Comparison of ENCODE assay signal across 11 mouse cellular contexts in the genomic region with DNA sequence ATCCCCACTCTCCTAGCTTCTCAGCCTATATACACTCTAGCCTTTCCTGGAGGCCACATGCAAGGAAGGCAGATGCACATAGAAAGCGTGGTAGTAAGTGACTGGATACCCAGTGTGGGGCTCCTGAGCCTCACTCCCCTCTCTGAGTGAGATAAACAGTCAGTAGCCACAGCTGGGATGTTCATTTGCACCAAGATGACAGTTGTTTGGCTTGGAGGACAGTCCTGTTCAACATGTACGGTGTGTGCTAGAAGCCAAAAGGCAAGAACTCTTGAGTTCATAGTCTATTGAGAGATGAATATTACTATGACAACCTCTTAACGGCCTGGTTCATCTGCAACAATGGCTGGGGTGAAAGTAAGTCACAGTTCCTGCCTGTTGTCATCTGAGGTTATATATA. TPM values are rescaled to one million over a fixed set of nuclear protein-coding genes. Genes with fewer than 3 reads are reported as not detected.
A peak's percentile ranks its signal among the peaks of the same experiment; 100 is the strongest.
DNase-seq lines count a peak whose midpoint lies in the region; ATAC-seq lines count a peak whose summit lies in the region.
"Had no signal": no experiment of that assay in that cellular context is flagged by ENCODE, and none has a peak within 500 bp of the region (broad histone marks: within the 10 kb centered on the region; RNA-seq: fewer than 3 reads in every experiment).

No protein-coding gene starts in this region.

- ATAC-seq in heart, embryonic 11.5 days (replicated peaks; ENCODE audit: insufficient number of reproducible peaks, low FRiP score, low TSS enrichment) = no peak
- ATAC-seq in embryonic facial prominence, embryonic 15.5 days (ENCODE audit: insufficient number of reproducible peaks, low FRiP score, low TSS enrichment, low read depth) = no peak
- no peak for ATAC-seq in intestine, embryonic 14.5 days (replicated peaks; ENCODE audit: low FRiP score, low TSS enrichment, low read depth)
- no peak for ATAC-seq in midbrain, embryonic 15.5 days (replicated peaks)
- ATAC-seq: activated CD4-positive, CD25-positive, alpha-beta regulatory T cell, adult 4 months had no signal

- DNase-seq in heart, postnatal 25 days (ENCODE audit: low spot score) = no peak
- DNase-seq in intestine, embryonic 14.5 days (ENCODE audit: low spot score) = no peak
- no peak for DNase-seq in cerebellum, postnatal 10 days
- DNase-seq in thymus, postnatal 4 days = no peak
- no peak for DNase-seq in urinary bladder, postnatal 10 days (ENCODE audit: low spot score)
- DNase-seq: gastrocnemius, postnatal 25 days; left cerebral cortex, postnatal 4 days had no signal

- H3K36me3 ChIP-seq in heart, embryonic 11.5 days (ENCODE audit: control insufficient read depth, insufficient read depth, low read length) = no peaks in the 10 kb centered on the region
- H3K36me3 ChIP-seq in embryonic facial prominence, embryonic 15.5 days = no peaks in the 10 kb centered on the region
- no peaks in the 10 kb centered on the region for H3K36me3 ChIP-seq in intestine, embryonic 14.5 days (ENCODE audit: control insufficient read depth, insufficient read depth, low read length)
- no peaks in the 10 kb centered on the region for H3K36me3 ChIP-seq in midbrain, embryonic 15.5 days (replicated peaks)

- H3K9ac ChIP-seq in heart, embryonic 11.5 days (ENCODE audit: low read depth, low read length) = no peak overlapping the region
- H3K9ac ChIP-seq in embryonic facial prominence, embryonic 15.5 days = no peak overlapping the region
- H3K9ac ChIP-seq in intestine, embryonic 14.5 days (ENCODE audit: low read length) = no peak overlapping the region
- no peak overlapping the region for H3K9ac ChIP-seq in midbrain, embryonic 15.5 days

- H3K4me2 ChIP-seq in heart, embryonic 11.5 days = peak overlapping the region; percentile 97
- peak overlapping the region; percentile 84 for H3K4me2 ChIP-seq in embryonic facial prominence, embryonic 15.5 days (replicated peaks)
- H3K4me2 ChIP-seq in intestine, embryonic 14.5 days (ENCODE audit: low read length) = peak overlapping the region; percentile 99
- peak overlapping the region; percentile 96 for H3K4me2 ChIP-seq in midbrain, embryonic 15.5 days

- no peaks in the 10 kb centered on the region for H3K9me3 ChIP-seq in heart, embryonic 11.5 days (replicated peaks; ENCODE audit: control insufficient read depth, low read length)
- H3K9me3 ChIP-seq in embryonic facial prominence, embryonic 15.5 days (replicated peaks) = no peaks in the 10 kb centered on the region
- no peaks in the 10 kb centered on the region for H3K9me3 ChIP-seq in intestine, embryonic 14.5 days (ENCODE audit: control insufficient read depth, low read length)
- H3K9me3 ChIP-seq in midbrain, embryonic 15.5 days = no peaks in the 10 kb centered on the region

- peaks cover 24% of the 10 kb centered on the region for H3K4me1 ChIP-seq in heart, embryonic 11.5 days (ENCODE audit: control insufficient read depth, insufficient read depth, low read length)
- H3K4me1 ChIP-seq in embryonic facial prominence, embryonic 15.5 days = peaks cover 30% of the 10 kb centered on the region
- H3K4me1 ChIP-seq in intestine, embryonic 14.5 days (replicated peaks; ENCODE audit: control insufficient read depth, insufficient read depth, low read length) = peaks cover 27% of the 10 kb centered on the region
- H3K4me1 ChIP-seq in midbrain, embryonic 15.5 days = peaks cover 29% of the 10 kb centered on the region

- intact Hi-C loops in heart, postnatal 25 days (cut with DNase I) = loop anchor here (5.0 kb wide), 4 partner anchors 36 to 176 kb away; partner anchors contain the start of gene Ccng2

- no peak overlapping the region for H3K27ac ChIP-seq in heart, embryonic 11.5 days (ENCODE audit: low read depth, low read length)
- H3K27ac ChIP-seq in embryonic facial prominence, embryonic 15.5 days (replicated peaks) = no peak overlapping the region
- H3K27ac ChIP-seq in intestine, embryonic 14.5 days (ENCODE audit: low read depth) = no peak overlapping the region
- H3K27ac ChIP-seq in midbrain, embryonic 15.5 days = no peak overlapping the region

- 52% methylated on average over 3 of the region's 3 CpGs for WGBS in heart, embryonic 11.5 days (ENCODE audit: insufficient replicate concordance)
- 74% methylated on average over 3 of the region's 3 CpGs for WGBS in embryonic facial prominence, embryonic 15.5 days
- WGBS in intestine, embryonic 14.5 days = 37% methylated on average over 3 of the region's 3 CpGs
- WGBS in midbrain, embryonic 15.5 days = 60% methylated on average over 3 of the region's 3 CpGs

- peak overlapping the region; percentile 91 for H3K4me3 ChIP-seq in heart, embryonic 11.5 days (ENCODE audit: low read depth, low read length)
- H3K4me3 ChIP-seq in embryonic facial prominence, embryonic 15.5 days (replicated peaks) = no peak overlapping the region
- peak overlapping the region; percentile 81; the same call in 1 of the 2 replicates for H3K4me3 ChIP-seq in intestine, embryonic 14.5 days (ENCODE audit: low read depth, low read length)
- H3K4me3 ChIP-seq in midbrain, embryonic 15.5 days = peak overlapping the region; percentile 83; the same call in 1 of the 2 replicates

- H3K27me3 ChIP-seq in heart, embryonic 11.5 days (ENCODE audit: control insufficient read depth, insufficient read depth, low read length) = no peaks in the 10 kb centered on the region
- H3K27me3 ChIP-seq in embryonic facial prominence, embryonic 15.5 days = no peaks in the 10 kb centered on the region
- no peaks in the 10 kb centered on the region for H3K27me3 ChIP-seq in intestine, embryonic 14.5 days (replicated peaks; ENCODE audit: control insufficient read depth, insufficient read depth, low read length)
- H3K27me3 ChIP-seq in midbrain, embryonic 15.5 days (replicated peaks) = no peaks in the 10 kb centered on the region

RNA-seq across cellular contexts. Expression of gene Sept11, which starts 2.0 kb away (rescaled TPM):
- polyA plus RNA-seq in heart, embryonic 11.5 days (2014; fragmentation: Nextera tagmentation; extraction: Ambion mirVana) = 96.6 and 97.3 TPM in 2 replicates
- 10 to 100 TPM; 35.0 to 35.2 TPM for total RNA-seq in heart, postnatal 25 days (2021)
- 195 and 200 TPM in 2 replicates for polyA plus RNA-seq in embryonic facial prominence, embryonic 15.5 days (2015; fragmentation: Nextera tagmentation; extraction: Ambion mirVana)
- 178 and 186 TPM in 2 replicates for polyA plus RNA-seq in intestine, embryonic 14.5 days (2014; fragmentation: Nextera tagmentation; extraction: Ambion mirVana)
- polyA plus RNA-seq in midbrain, embryonic 15.5 days (2015; fragmentation: Nextera tagmentation; extraction: Ambion mirVana) = 148 TPM in 2 replicates

RNA-seq across cellular contexts. Expression of gene Sowahb, which starts 46.4 kb away (rescaled TPM):
- polyA plus RNA-seq in heart, embryonic 11.5 days (2014; fragmentation: Nextera tagmentation; extraction: Ambion mirVana) = 0.13 and 0.15 TPM in 2 replicates
- not detected for total RNA-seq in heart, postnatal 25 days (2021)
- 0.46 and 0.68 TPM in 2 replicates for polyA plus RNA-seq in embryonic facial prominence, embryonic 15.5 days (2015; fragmentation: Nextera tagmentation; extraction: Ambion mirVana)
- 3.3 and 3.9 TPM in 2 replicates for polyA plus RNA-seq in intestine, embryonic 14.5 days (2014; fragmentation: Nextera tagmentation; extraction: Ambion mirVana)
- 0.04 TPM in 2 replicates for polyA plus RNA-seq in midbrain, embryonic 15.5 days (2015; fragmentation: Nextera tagmentation; extraction: Ambion mirVana)
- total RNA-seq: gastrocnemius, postnatal 25 days had no signal
- polyA plus RNA-seq: activated CD4-positive, CD25-positive, alpha-beta regulatory T cell, adult 4 months had no signal
